Mouse (Mus musculus) spleen, adult 2 months (tissue): ENCODE data around the gene Gga2.

Experiments
- CTCF ChIP-seq: fragments of 200-500 bp; IDR thresholded peaks from 2 replicates; pipeline ENCODE4 v1.5.1; 2011; ENCODE audit warnings: mild to moderate bottlenecking, inconsistent platforms; ENCODE audit not compliant: insufficient read depth, insufficient read length, insufficient replicate concordance; ENCODE audit errors: extremely low read depth
- POLR2A ChIP-seq: fragments of 200-500 bp; IDR thresholded peaks from 2 replicates; pipeline ENCODE4 v1.6.1; 2011; ENCODE audit warnings: low read depth, low read length, inconsistent platforms

DNA sequence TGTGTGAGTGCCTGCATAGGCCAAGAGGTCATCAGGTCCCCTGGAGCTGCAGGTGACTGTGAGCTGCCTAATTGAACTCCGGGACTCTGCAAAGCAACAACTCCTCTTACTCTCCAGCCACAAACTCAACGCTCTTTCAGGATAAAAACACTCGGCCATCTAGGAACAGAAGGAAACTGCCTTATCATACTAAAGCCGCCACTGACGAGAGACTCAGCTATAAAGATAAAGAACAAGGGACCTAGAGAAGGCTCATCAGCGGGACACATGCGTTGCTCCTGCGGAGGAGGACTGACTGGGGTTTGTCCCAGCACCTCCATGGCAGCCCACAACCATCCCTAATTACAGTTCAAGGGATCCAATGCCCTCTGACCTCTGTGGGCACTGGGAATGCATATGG, 52.8 kb downstream of the Gga2 start:
- TF ChIP-seq CTCF (no peak), POLR2A (no peak)
